ENCODE assay signal across 17 mouse cellular contexts in the genomic region with DNA sequence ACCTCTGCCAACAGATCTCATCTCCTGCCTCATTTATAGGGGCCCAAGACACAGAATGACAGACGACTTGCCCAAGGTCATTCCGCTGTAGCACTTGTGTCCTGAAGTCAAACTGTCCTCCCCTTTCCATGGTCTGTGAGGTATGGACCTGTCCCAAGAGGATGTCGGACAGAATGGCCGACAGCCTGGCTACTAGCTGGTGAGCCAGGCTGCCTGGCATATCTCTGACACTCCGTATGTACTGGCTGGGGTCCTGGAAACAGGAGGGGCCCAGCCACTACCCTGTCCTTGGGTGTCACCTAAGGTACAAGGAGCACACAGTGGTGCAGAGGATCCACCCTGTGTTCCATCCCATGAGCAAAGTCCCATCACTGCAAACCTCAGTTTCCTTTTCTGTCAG. TPM values are rescaled to one million over a fixed set of nuclear protein-coding genes. Genes with fewer than 3 reads are reported as not detected.
"Had no signal": no experiment of that assay in that cellular context is flagged by ENCODE, and none has a peak within 500 bp of the region (broad histone marks: within the 10 kb centered on the region; RNA-seq: fewer than 3 reads in every experiment).

No protein-coding gene starts in this region.

- DNase-seq: kidney, adult 8-10 months; kidney, postnatal 10 days; kidney, postnatal 36 days; layer of hippocampus, postnatal 36 days; liver, embryonic 13.5 days; lung, adult 2 months; lung, postnatal 14 days; lung, postnatal 4 days; thymus, adult 18-20 months; thymus, postnatal 36 days had no signal

- H3K4me2 ChIP-seq: kidney, embryonic 15.5 days; liver, embryonic 13.5 days; midbrain, embryonic 11.5 days had no signal

- H3K27ac ChIP-seq: kidney, embryonic 15.5 days; left cerebral cortex, adult 2 months; liver, embryonic 13.5 days had no signal

- H3K36me3 ChIP-seq: kidney, embryonic 15.5 days; liver, embryonic 13.5 days had no signal

- H3K9ac ChIP-seq: kidney, embryonic 15.5 days; liver, embryonic 13.5 days had no signal

- H3K9me3 ChIP-seq: kidney, embryonic 15.5 days; liver, embryonic 13.5 days had no signal

- H3K4me3 ChIP-seq: kidney, embryonic 15.5 days; left cerebral cortex, adult 2 months; liver, embryonic 13.5 days had no signal

RNA-seq across cellular contexts. Expression of a gene that starts 9.2 kb away (rescaled TPM):
- polyA plus RNA-seq: liver, adult 2 months; liver, embryonic 13.5 days; liver, embryonic 16.5 days; lung, adult 2 months; lung, embryonic 16.5 days; spleen, adult 2 months had no signal

RNA-seq across cellular contexts. Expression of a gene that starts 52.9 kb away (rescaled TPM):
- polyA plus RNA-seq: liver, adult 2 months had no signal
